Mouse (Mus musculus) liver, embryonic 14.5 days (tissue): Measurements from ENCODE around the gene Gm867. TPM values are rescaled to one million over a fixed set of nuclear protein-coding genes. Genes with fewer than 3 reads are reported as not detected.
A peak's percentile ranks its signal among the peaks of the same experiment; 100 is the strongest.

Experiments used
- ATAC-seq: fragments of 200-750 bp; cut with Nextera tagmentation; 2 replicates; pipeline ENCODE4 v1.8.0; 2017; ENCODE audit warnings: moderate number of reproducible peaks, mild to moderate bottlenecking, moderate library complexity; ENCODE audit not compliant: insufficient read depth
- DNase-seq, 3 experiments: peaks; one replicate each; pipeline ENCODE4 v3.0.0-alpha.2; 2012 to 2013; ENCODE audit warnings: low read depth in 3 of 3, low spot score in 3 of 3
- H3K27ac ChIP-seq: fragments of 300-500 bp; sonication (generic); 2 replicates; pipeline ENCODE4 v1.5.1; 2014; ENCODE audit warnings: moderate library complexity, mild to moderate bottlenecking, control low read depth, inconsistent platforms
- H3K27me3 ChIP-seq: fragments of 300-500 bp; sonication (generic); 2 replicates; pipeline ENCODE4 v1.6.1; 2014; ENCODE audit warnings: mild to moderate bottlenecking, low read length, moderate library complexity; ENCODE audit not compliant: control insufficient read depth, insufficient read depth
- H3K36me3 ChIP-seq: fragments of 300-500 bp; sonication (generic); replicated peaks from 2 replicates; pipeline ENCODE4 v1.6.1; 2014; ENCODE audit warnings: low read depth; ENCODE audit not compliant: control insufficient read depth, insufficient read depth
- H3K4me1 ChIP-seq, 2 experiments: fragments of 200-500 bp in 1 of 2; fragments of 300-500 bp in 1 of 2; sonication (generic) in 1 of 2; replicated peaks; 2 replicates each; pipeline ENCODE4 v1.6.1; 2012 to 2014; ENCODE audit warnings: antibody characterized with exemption in 1 of 2, inconsistent platforms in 1 of 2, low read length in 1 of 2; ENCODE audit not compliant: control insufficient read depth in 2 of 2, insufficient read depth in 2 of 2
- H3K4me2 ChIP-seq: fragments of 300-500 bp; sonication (generic); 2 replicates; pipeline ENCODE4 v1.6.1; 2014; ENCODE audit warnings: low read depth, mild to moderate bottlenecking, control low read depth, moderate library complexity
- H3K4me3 ChIP-seq, 2 experiments: fragments of 200-500 bp in 1 of 2; fragments of 300-500 bp in 1 of 2; sonication (generic) in 1 of 2; 2 replicates each; pipeline ENCODE4 v1.5.1; 2012 to 2014; ENCODE audit warnings: low read depth in 2 of 2, low read length in 2 of 2, mild to moderate bottlenecking in 2 of 2, control low read depth in 1 of 2, inconsistent platforms in 1 of 2, moderate library complexity in 1 of 2; ENCODE audit not compliant: insufficient read depth in 1 of 2
- H3K9ac ChIP-seq: fragments of 300-500 bp; sonication (generic); replicated peaks from 2 replicates; pipeline ENCODE4 v1.6.1; 2014; ENCODE audit warnings: mild to moderate bottlenecking, control low read depth, moderate library complexity
- H3K9me3 ChIP-seq: fragments of 300-500 bp; sonication (generic); 2 replicates; pipeline ENCODE4 v1.6.1; 2016; ENCODE audit warnings: low read length, mixed read lengths; ENCODE audit not compliant: control insufficient read depth
- CTCF ChIP-seq: IDR thresholded peaks from 2 replicates; pipeline ENCODE4 v1.5.1; 2016; ENCODE audit warnings: antibody characterized with exemption, low read depth, control low read depth
- EP300 ChIP-seq: IDR thresholded peaks from 2 replicates; pipeline ENCODE4 v1.6.1; 2016; ENCODE audit warnings: antibody characterized with exemption, low read depth
- WGBS: fragments of 180-500 bp; shearing (Covaris S2); extraction: QIAGEN DNeasy Blood & Tissue Kit; methylation state at CpG from one replicate; pipeline ENCODE4 v1.1.7; 2014; ENCODE audit not compliant: insufficient replicate concordance; 5-methylcytosine and 5-hydroxymethylcytosine counted together
- polyA plus RNA-seq, 2 experiments: library from polyadenylated mRNA; depleted of rRNA in 1 of 2; stranded (reverse) in 1 of 2; unstranded in 1 of 2; fragments of >200 nt; fragmentation: Nextera tagmentation in 1 of 2; extraction: Ambion mirVana in 1 of 2; gene quantifications; 2 replicates each; pipeline versions ENCODE4 v1.2.1 to v1.2.3; 2012 to 2014

Gene Gm867
- polyA plus RNA-seq, 2 experiments, result 20.9 to 27.6 TPM

DNA sequence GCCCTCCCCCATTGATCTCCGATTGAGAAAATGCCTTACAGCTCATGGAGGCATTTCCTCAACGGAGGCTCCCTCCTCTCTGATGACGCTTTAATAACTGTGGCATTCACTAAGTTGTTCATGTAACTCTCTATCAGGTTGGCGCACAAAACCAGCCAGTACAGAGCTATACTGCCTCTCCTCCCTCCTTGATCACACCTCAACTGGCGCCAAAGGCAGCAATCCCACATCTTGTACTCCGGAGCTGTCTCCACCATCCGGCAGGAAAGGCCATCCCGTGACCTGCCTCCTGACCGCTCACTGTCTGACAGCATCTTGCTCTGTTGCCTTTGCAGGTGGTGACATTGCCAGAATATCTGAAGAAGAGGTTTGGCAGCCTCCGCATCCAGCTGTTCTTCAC, 33.4 kb upstream of the Gm867 start:
- TF ChIP-seq CTCF (no peak), EP300 (no peak)
- ATAC-seq, result no peak
- Histone ChIP-seq H3K9ac (no peak overlapping the region), H3K36me3 (no peaks in the 10 kb centered on the region), H3K4me1 (no peaks in the 10 kb centered on the region), H3K27ac (no peak overlapping the region), H3K9me3 (no peaks in the 10 kb centered on the region), H3K4me3 (no peak overlapping the region), H3K27me3 (no peaks in the 10 kb centered on the region), H3K4me2 (no peak overlapping the region)
- no peak for DNase-seq
- WGBS, result 73% methylated on average over 10 of the region's 10 CpGs

DNA sequence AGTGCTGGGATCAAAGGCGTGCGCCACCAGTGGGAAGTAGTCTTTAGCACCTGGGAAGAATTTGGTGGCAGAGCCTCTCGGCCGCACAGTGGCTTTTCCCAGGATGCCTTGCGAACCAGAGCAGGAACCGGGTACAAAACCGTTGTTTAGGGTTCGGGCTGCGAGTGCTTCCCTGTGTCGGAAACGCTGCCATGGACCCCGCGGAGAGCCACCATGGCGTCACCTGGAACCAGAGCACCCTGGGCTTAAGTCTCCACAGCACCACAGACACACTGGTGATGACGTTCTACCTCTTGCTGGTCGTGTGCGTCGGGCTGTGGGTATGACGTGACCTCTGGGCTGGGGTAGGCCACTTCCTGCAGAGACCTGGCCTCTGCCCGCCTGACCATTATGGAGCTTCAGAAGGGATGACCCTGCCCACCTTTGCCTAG, 13.9 kb upstream of the Gm867 start, which contains the start of gene Gm5134:
Gene Gm5134, plus strand, starts transcription at position 134 of the 431 bp plus-strand sequence.
- ATAC-seq, result 0 out of 2 replicates have a peak, but pooled peaks have one; percentile 26

DNA sequence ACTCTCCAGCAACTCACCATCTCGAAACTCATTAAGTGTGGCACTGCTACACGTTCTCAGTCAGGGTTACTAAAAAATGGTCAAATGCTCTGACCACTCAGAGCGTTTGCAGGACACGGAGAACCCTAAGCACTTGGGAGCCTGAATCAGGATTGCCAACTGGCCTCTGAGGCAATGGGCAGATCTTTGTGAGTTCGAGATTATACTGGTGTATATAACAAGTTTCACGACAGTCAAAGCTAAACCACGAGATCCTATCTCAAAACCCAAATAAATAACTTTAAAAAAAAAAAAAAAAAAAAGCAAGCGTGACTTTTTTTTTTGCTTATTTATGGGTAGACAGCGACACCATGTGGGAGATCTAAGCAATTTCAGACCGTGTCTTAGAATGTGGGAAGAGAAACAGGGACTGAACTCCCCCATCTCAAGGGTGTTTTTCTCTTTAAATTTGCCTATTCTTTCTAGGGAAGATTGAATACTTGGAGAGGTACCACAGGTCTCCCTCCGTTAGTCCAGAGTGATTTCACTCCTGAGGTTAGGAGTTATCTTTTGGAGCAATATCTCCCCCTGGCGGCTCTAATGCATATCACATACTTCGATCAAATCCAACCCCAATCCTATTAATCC, 11.1 kb upstream of the Gm867 start:
- TF ChIP-seq EP300 (no peak), CTCF (peak; percentile 73)
- H3K4me3 ChIP-seq, result peak overlapping the region; percentile 33 to 38; a peak in 3 of 4 replicates
- no peak overlapping the region for H3K27ac ChIP-seq
- no peaks in the 10 kb centered on the region for H3K9me3 ChIP-seq
- H3K27me3 ChIP-seq, result peaks cover 26% of the 10 kb centered on the region
- H3K36me3 ChIP-seq, result no peaks in the 10 kb centered on the region
- peaks cover 0 to 7% of the 10 kb centered on the region in 2 experiments; a peak in 1 of 4 replicates for H3K4me1 ChIP-seq
- H3K9ac ChIP-seq, result no peak overlapping the region
- peak overlapping the region; percentile 58 for H3K4me2 ChIP-seq
- DNase-seq, result peak in 1 of 3 experiments; percentile 42
- 2% methylated on average over 13 of the region's 13 CpGs for WGBS
- 0 out of 2 replicates have a peak, but pooled peaks have one; percentile 21 for ATAC-seq

More for the DNA sequence above, 13.9 kb upstream of the Gm867 start, which contains the start of gene Gm5134:
- Histone ChIP-seq H3K9me3 (no peaks in the 10 kb centered on the region), H3K4me1 (peaks cover 0 to 7% of the 10 kb centered on the region in 2 experiments; a peak in 1 of 4 replicates), H3K4me2 (peak within 1 kb of the TSS; percentile 62), H3K4me3 (peak within 1 kb of the TSS; percentile 45 to 52), H3K9ac (peak within 1 kb of the TSS; percentile 2), H3K27me3 (peaks cover 17% of the 10 kb centered on the region), H3K27ac (no peak within 1 kb of the TSS), H3K36me3 (no peaks in the 10 kb centered on the region)
- WGBS, result 14% methylated on average over 20 of the region's 20 CpGs
- no peak for TF ChIP-seq CTCF
- TF ChIP-seq EP300, result no peak
- no peak for DNase-seq

DNA sequence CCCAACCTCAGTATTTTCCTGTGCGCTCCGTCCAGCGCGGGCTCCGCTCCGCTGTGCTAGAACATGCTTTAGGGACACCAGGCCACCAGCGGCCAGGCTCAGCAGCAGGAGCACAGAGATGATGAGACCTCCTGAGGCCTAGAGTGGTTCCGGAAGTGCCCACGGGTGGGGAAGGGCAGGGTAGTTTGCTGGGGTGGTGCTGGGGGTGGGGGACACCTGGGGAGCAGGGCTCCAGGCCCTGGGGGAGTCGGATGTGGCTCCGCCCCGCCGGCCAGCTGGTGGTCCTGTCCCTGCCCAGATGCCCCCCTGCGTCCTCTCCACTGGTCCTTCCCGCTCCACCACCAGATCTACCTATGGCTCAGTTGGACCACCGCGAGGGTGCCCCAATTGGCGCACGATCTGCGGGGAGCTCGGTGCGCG, 10.3 kb upstream of the Gm867 start:
- peaks cover 26% of the 10 kb centered on the region for H3K27me3 ChIP-seq
- H3K4me3 ChIP-seq, result peak overlapping the region; percentile 38 to 44
- DNase-seq (no peak), ATAC-seq (peak; percentile 12; the same call in 1 of the 2 replicates)
- TF ChIP-seq EP300 (no peak), CTCF (no peak)
- no peak overlapping the region for H3K27ac ChIP-seq
- peaks cover 0 to 7% of the 10 kb centered on the region in 2 experiments; a peak in 1 of 4 replicates for H3K4me1 ChIP-seq
- H3K9me3 ChIP-seq, result no peaks in the 10 kb centered on the region
- 8% methylated on average over 23 of the region's 23 CpGs for WGBS
- H3K9ac ChIP-seq, result no peak overlapping the region
- H3K36me3 ChIP-seq, result no peaks in the 10 kb centered on the region
- H3K4me2 ChIP-seq, result peak overlapping the region; percentile 58
